Comparison of ENCODE assay signal across 8 mouse cellular contexts in the genomic region with DNA sequence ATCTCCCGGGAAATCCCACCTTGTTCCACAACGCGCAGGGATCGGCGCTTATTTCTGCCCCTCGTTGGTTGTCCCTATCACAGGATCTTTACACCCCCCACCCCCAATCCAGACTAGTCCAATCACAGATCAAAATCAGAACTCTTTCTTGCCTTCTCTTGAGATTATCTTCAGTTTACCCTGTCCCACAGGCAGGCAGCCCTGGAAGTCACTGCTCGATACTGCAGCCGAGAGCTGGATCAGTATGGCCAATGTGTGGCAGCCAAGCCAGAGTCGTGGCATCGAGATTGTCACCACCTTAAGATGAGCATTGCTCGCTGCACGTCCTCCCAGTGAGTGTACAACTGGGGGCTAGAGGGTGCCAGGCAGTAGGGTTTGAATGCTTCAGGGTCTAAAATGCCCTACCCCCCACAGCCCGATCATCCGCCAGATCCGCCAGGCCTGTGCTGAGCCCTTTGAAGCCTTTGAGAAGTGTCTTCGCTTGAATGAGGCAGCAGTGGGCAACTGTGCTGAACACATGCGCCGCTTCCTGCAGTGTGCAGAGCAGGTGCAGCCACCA. TPM values are rescaled to one million over a fixed set of nuclear protein-coding genes. Genes with fewer than 3 reads are reported as not detected.
A peak's percentile ranks its signal among the peaks of the same experiment; 100 is the strongest.
DNase-seq lines count a peak whose midpoint lies in the region; ATAC-seq lines count a peak whose summit lies in the region.

No protein-coding gene starts in this region.

- H3K36me3 ChIP-seq in embryonic facial prominence, embryonic 10.5 days (replicated peaks), result peaks cover 75% of the 10 kb centered on the region
- peaks cover 50% of the 10 kb centered on the region for H3K36me3 ChIP-seq in hindbrain, embryonic 13.5 days
- peaks cover 19% of the 10 kb centered on the region for H3K36me3 ChIP-seq in liver, embryonic 16.5 days (ENCODE audit: control insufficient read depth, insufficient read depth)

- DNase-seq in heart, adult 11 months, result peak; percentile 94
- DNase-seq in heart, adult 8-10 months (ENCODE audit: low spot score), result no peak
- DNase-seq in ES-CJ7 (ENCODE audit: low read depth, low spot score), result peak; percentile 30
- DNase-seq in embryonic facial prominence, embryonic 10.5 days (ENCODE audit: low spot score), result no peak
- DNase-seq in ovary, postnatal 14 days (ENCODE audit: low spot score), result peak; percentile 7
- DNase-seq in right cerebral cortex, postnatal 25 days, result no peak

- H3K9me3 ChIP-seq in embryonic facial prominence, embryonic 10.5 days, result peaks cover 10% of the 10 kb centered on the region
- peaks cover 9% of the 10 kb centered on the region for H3K9me3 ChIP-seq in hindbrain, embryonic 13.5 days
- H3K9me3 ChIP-seq in liver, embryonic 16.5 days (replicated peaks; ENCODE audit: control insufficient read depth, low read length), result no peaks in the 10 kb centered on the region

- ATAC-seq in hindbrain, embryonic 13.5 days (ENCODE audit: low FRiP score), result peak; percentile 60
- ATAC-seq in liver, embryonic 16.5 days (ENCODE audit: low read depth), result 0 out of 2 replicates have a peak, but pooled peaks have one; percentile 6

- peaks cover 18% of the 10 kb centered on the region for H3K4me1 ChIP-seq in embryonic facial prominence, embryonic 10.5 days
- H3K4me1 ChIP-seq in hindbrain, embryonic 13.5 days (replicated peaks), result peaks cover 19% of the 10 kb centered on the region
- peaks cover 20% of the 10 kb centered on the region for H3K4me1 ChIP-seq in liver, embryonic 16.5 days (ENCODE audit: control insufficient read depth, low read depth, low read length)

- H3K4me3 ChIP-seq in embryonic facial prominence, embryonic 10.5 days, result peak overlapping the region; percentile 77
- H3K4me3 ChIP-seq in hindbrain, embryonic 13.5 days, result peak overlapping the region; percentile 65
- peak overlapping the region; percentile 80 for H3K4me3 ChIP-seq in liver, embryonic 16.5 days (ENCODE audit: low read depth, low read length)

- WGBS in embryonic facial prominence, embryonic 10.5 days, result 42% methylated on average over 18 of the region's 18 CpGs
- 35% methylated on average over 18 of the region's 18 CpGs for WGBS in hindbrain, embryonic 13.5 days
- WGBS in liver, embryonic 16.5 days (ENCODE audit: insufficient replicate concordance), result 28% methylated on average over 18 of the region's 18 CpGs

- H3K9ac ChIP-seq in hindbrain, embryonic 13.5 days, result peak overlapping the region; percentile 77
- peak overlapping the region; percentile 76 for H3K9ac ChIP-seq in liver, embryonic 16.5 days (ENCODE audit: low read depth, low read length)

- H3K4me2 ChIP-seq in hindbrain, embryonic 13.5 days, result peak overlapping the region; percentile 83
- H3K4me2 ChIP-seq in liver, embryonic 16.5 days (ENCODE audit: low read depth, low read length), result peak overlapping the region; percentile 89

- H3K27me3 ChIP-seq in embryonic facial prominence, embryonic 10.5 days (replicated peaks; ENCODE audit: low read depth, poor library complexity, severe bottlenecking), result no peaks in the 10 kb centered on the region
- H3K27me3 ChIP-seq in hindbrain, embryonic 13.5 days, result no peaks in the 10 kb centered on the region
- H3K27me3 ChIP-seq in liver, embryonic 16.5 days (ENCODE audit: control insufficient read depth, insufficient read depth, low read depth, low read length), result no peaks in the 10 kb centered on the region

- H3K27ac ChIP-seq in embryonic facial prominence, embryonic 10.5 days (replicated peaks), result peak overlapping the region; percentile 90
- H3K27ac ChIP-seq in hindbrain, embryonic 13.5 days, result peak overlapping the region; percentile 90
- peak overlapping the region; percentile 90 for H3K27ac ChIP-seq in liver, embryonic 16.5 days (ENCODE audit: low read length)

RNA-seq across cellular contexts. Expression of a gene that starts 0.6 kb away (rescaled TPM):
- 10 to 100 TPM; 10.4 to 15.9 (median 11.9) TPM for total RNA-seq in heart, adult 8-10 months (2022)
- polyA plus RNA-seq in embryonic facial prominence, embryonic 10.5 days (2016; fragmentation: Nextera tagmentation; extraction: Ambion mirVana), result 25.6 and 29.0 TPM in 2 replicates
- 24.4 and 24.5 TPM in 2 replicates for polyA plus RNA-seq in hindbrain, embryonic 13.5 days (2015; fragmentation: Nextera tagmentation; extraction: Ambion mirVana)
- polyA plus RNA-seq in liver, embryonic 16.5 days (2015; fragmentation: Nextera tagmentation; extraction: Ambion mirVana), result 8.4 and 10.1 TPM in 2 replicates

RNA-seq across cellular contexts. Expression of a gene that starts 29.3 kb away (rescaled TPM):
- total RNA-seq in heart, adult 8-10 months (2022), result 10 to 100 TPM in 2 of 4 experiments, 1 to 10 TPM in 2; 9.6 to 11.5 (median 10.1) TPM
- polyA plus RNA-seq in embryonic facial prominence, embryonic 10.5 days (2016; fragmentation: Nextera tagmentation; extraction: Ambion mirVana), result 48.7 and 48.9 TPM in 2 replicates
- 15.4 and 19.3 TPM in 2 replicates for polyA plus RNA-seq in hindbrain, embryonic 13.5 days (2015; fragmentation: Nextera tagmentation; extraction: Ambion mirVana)
- polyA plus RNA-seq in liver, embryonic 16.5 days (2015; fragmentation: Nextera tagmentation; extraction: Ambion mirVana), result 9.1 and 10.3 TPM in 2 replicates

Comparison
In these comparisons a context has a peak if more than half of its experiments do, and no peak if none do; other contexts are left out.
1. DNase-seq: peak in heart, adult 11 months (single experiment), ES-CJ7 (single experiment) and ovary, postnatal 14 days (single experiment); none in heart, adult 8-10 months (single experiment), embryonic facial prominence, embryonic 10.5 days (single experiment) and right cerebral cortex, postnatal 25 days (single experiment).
2. Peak in every context shown above with its lines, with median percentiles within 50 percentile points of each other: H3K27ac ChIP-seq and H3K4me3 ChIP-seq.